Mouse (Mus musculus) heart, postnatal 0 days (tissue): ENCODE data around the gene Eaf2.

Source experiments
- CTCF ChIP-seq: IDR thresholded peaks from 2 replicates; pipeline ENCODE4 v1.5.1; 2016; ENCODE audit warnings: antibody characterized with exemption, control low read depth, low read depth
- EP300 ChIP-seq: IDR thresholded peaks from 2 replicates; pipeline ENCODE4 v1.6.1; 2016; ENCODE audit warnings: antibody characterized with exemption, low read depth

DNA sequence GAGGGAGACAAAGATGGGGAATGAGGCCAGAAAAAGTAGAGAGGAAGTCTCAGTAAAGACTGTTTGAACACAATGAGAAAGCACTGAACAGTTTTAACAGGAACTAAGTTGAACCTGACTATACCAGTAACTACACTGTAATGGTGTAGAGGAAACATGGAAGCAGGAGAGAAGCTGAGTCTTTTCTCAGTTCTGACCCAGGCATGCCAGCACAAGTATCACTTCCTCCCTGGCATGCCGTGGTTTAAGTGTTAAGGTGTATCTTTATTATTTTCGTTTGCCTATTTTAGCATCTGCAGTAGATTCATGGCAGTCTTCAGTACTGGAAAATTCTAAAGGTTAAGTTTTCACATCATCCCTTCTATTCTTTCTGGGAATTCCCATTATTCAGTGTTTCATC, 79.8 kb downstream of the Eaf2 start:
- TF ChIP-seq EP300 (no peak), CTCF (no peak)
